Mouse (Mus musculus): ENCODE measurements around the gene Nktr.

- TF ChIP-seq CTCF (IDR thresholded peaks at IDR 0.05; ENCODE audit: low read depth, low read length) (no peak), POLR2A (IDR thresholded peaks at IDR 0.05; ENCODE audit: extremely low read depth, insufficient read depth, low read length) (no peak)
Measured at GRCm38 (mm10) chr9:121696626-121697025, 22.3 kb upstream of the Nktr start.

Data from liver, adult 2 months (tissue).